Mouse (Mus musculus): ENCODE data around the gene Atp2b1. TPM values are rescaled to one million over a fixed set of nuclear protein-coding genes. Genes with fewer than 3 reads are reported as not detected.

The Atp2b1 gene
- polyA plus RNA-seq, 1 experiment from 2014 or later = 132 TPM

DNA sequence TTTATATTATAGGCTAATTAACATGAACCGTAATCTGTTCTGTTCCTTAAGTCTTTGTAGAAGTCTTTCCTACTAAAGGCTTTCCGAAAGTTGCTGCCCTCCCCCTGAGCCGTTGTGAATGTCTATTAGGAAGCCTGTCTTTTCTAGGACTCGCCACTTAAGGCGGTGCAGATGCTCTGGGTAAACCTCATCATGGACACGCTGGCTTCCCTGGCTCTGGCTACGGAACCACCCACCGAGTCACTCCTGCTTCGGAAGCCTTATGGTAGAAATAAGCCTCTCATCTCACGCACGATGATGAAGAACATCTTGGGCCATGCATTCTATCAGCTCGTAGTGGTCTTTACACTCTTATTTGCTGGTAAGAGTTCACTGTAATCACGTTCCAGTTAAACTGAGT, 100.5 kb downstream of the Atp2b1 start:
- no peak for DNase-seq (ENCODE audit: low spot score)

DNA sequence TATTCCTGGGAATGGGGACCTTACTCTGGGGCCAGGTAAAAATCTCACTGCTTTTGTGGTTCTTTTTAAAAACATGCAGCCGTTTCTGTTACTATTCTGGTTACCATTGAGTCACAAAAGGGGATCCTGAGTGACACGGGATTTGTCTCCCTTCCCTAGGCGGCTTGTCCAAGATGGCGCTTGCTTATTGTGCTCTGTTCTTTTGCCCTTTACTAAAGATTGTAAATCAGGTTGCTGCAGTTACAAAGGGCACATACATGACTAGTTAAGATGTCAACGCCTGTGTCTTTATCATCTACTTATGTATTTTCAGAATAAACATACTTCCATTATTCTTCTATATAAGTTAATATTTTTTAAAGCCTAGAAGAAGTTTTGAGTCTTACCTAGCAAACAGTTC, 102.8 kb downstream of the Atp2b1 start:
- 89% methylated on average over 5 of the region's 5 CpGs for WGBS
- ATAC-seq (ENCODE audit: insufficient read depth, low FRiP score, low TSS enrichment) (no peak), DNase-seq (ENCODE audit: low spot score) (no peak)
- Histone ChIP-seq H3K27me3 (ENCODE audit: control insufficient read depth, insufficient read depth, low read length) (no peaks in the 10 kb centered on the region), H3K27ac (ENCODE audit: low read depth, low read length) (no peak overlapping the region), H3K4me3 (ENCODE audit: low read depth, low read length) (no peak overlapping the region), H3K9me3 (ENCODE audit: control insufficient read depth, low read length) (no peaks in the 10 kb centered on the region), H3K9ac (ENCODE audit: low read length) (no peak overlapping the region), H3K4me2 (ENCODE audit: low read depth) (no peak overlapping the region), H3K4me1 (ENCODE audit: control insufficient read depth, insufficient read depth, low read length) (no peaks in the 10 kb centered on the region), H3K36me3 (ENCODE audit: control insufficient read depth, insufficient read depth, low read length) (peaks cover 3% of the 10 kb centered on the region; the same call in 1 of the 2 replicates)

More for the DNA sequence above, 100.5 kb downstream of the Atp2b1 start:
- Histone ChIP-seq H3K27me3 (ENCODE audit: control insufficient read depth, insufficient read depth, low read length) (no peaks in the 10 kb centered on the region), H3K9ac (ENCODE audit: low read length) (no peak overlapping the region), H3K4me1 (ENCODE audit: control insufficient read depth, insufficient read depth, low read length) (no peaks in the 10 kb centered on the region), H3K9me3 (ENCODE audit: control insufficient read depth, low read length) (no peaks in the 10 kb centered on the region), H3K27ac (ENCODE audit: low read depth, low read length) (no peak overlapping the region), H3K4me3 (ENCODE audit: low read depth, low read length) (no peak overlapping the region), H3K36me3 (ENCODE audit: control insufficient read depth, insufficient read depth, low read length) (peaks cover 3% of the 10 kb centered on the region; the same call in 1 of the 2 replicates), H3K4me2 (ENCODE audit: low read depth) (no peak overlapping the region)
- 95% methylated on average over 13 of the region's 13 CpGs for WGBS
- no peak for ATAC-seq (ENCODE audit: insufficient read depth, low FRiP score, low TSS enrichment)

GRCm38 (mm10) chr10:99027462-99027861, 113.3 kb downstream of the Atp2b1 start:
- H3K27me3 ChIP-seq (ENCODE audit: control insufficient read depth, insufficient read depth, low read length) = no peaks in the 10 kb centered on the region
- DNase-seq (ENCODE audit: low spot score) (no peak), ATAC-seq (ENCODE audit: insufficient read depth, low FRiP score, low TSS enrichment) (no peak)
- 92% methylated on average over 5 of the region's 5 CpGs for WGBS
- no peaks in the 10 kb centered on the region; the same call in 1 of the 2 replicates for H3K36me3 ChIP-seq (ENCODE audit: control insufficient read depth, insufficient read depth, low read length)
- no peak overlapping the region for H3K9ac ChIP-seq (ENCODE audit: low read length)
- H3K4me3 ChIP-seq (ENCODE audit: low read depth, low read length) = no peak overlapping the region
- H3K4me2 ChIP-seq (ENCODE audit: low read depth) = no peak overlapping the region
- no peaks in the 10 kb centered on the region for H3K4me1 ChIP-seq (ENCODE audit: control insufficient read depth, insufficient read depth, low read length)
- H3K27ac ChIP-seq (ENCODE audit: low read depth, low read length) = no peak overlapping the region
- no peaks in the 10 kb centered on the region for H3K9me3 ChIP-seq (ENCODE audit: control insufficient read depth, low read length)

DNA sequence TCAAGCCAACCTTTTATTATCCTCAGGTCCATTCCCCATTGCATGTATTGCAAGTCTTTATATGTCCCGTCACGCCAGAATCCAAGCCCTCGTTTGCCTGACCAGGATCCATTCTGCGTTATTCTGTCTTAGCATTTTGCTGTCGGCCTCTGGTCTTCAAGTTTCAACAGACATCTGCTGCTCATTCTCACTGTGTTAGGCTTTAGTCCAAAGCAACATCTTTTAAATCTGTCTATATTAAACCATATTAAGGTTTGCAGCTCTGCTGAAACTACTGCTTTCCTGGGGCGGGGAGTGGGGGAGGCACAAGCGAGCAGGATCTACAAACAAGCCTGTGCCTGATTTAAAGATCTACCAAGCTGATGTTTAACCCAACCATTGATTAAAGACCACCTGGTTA, 115.6 kb downstream of the Atp2b1 start:
- no peaks in the 10 kb centered on the region for H3K9me3 ChIP-seq (ENCODE audit: control insufficient read depth, low read length)
- ATAC-seq (ENCODE audit: insufficient read depth, low FRiP score, low TSS enrichment) (no peak), DNase-seq (ENCODE audit: low spot score) (no peak)
- H3K4me2 ChIP-seq (ENCODE audit: low read depth) = no peak overlapping the region
- WGBS = 88% methylated on average over 7 of the region's 7 CpGs
- H3K4me1 ChIP-seq (ENCODE audit: control insufficient read depth, insufficient read depth, low read length) = no peaks in the 10 kb centered on the region
- H3K9ac ChIP-seq (ENCODE audit: low read length) = no peak overlapping the region
- H3K4me3 ChIP-seq (ENCODE audit: low read depth, low read length) = no peak overlapping the region
- no peak overlapping the region for H3K27ac ChIP-seq (ENCODE audit: low read depth, low read length)
- no peaks in the 10 kb centered on the region for H3K27me3 ChIP-seq (ENCODE audit: control insufficient read depth, insufficient read depth, low read length)
- no peaks in the 10 kb centered on the region; the same call in 1 of the 2 replicates for H3K36me3 ChIP-seq (ENCODE audit: control insufficient read depth, insufficient read depth, low read length)

GRCm38 (mm10) chr10:99033830-99034828, 119.9 kb downstream of the Atp2b1 start:
- no peak overlapping the region for H3K9ac ChIP-seq (ENCODE audit: low read length)
- DNase-seq (ENCODE audit: low spot score) = no peak
- no peaks in the 10 kb centered on the region for H3K4me1 ChIP-seq (ENCODE audit: control insufficient read depth, insufficient read depth, low read length)
- H3K36me3 ChIP-seq (ENCODE audit: control insufficient read depth, insufficient read depth, low read length) = no peaks in the 10 kb centered on the region
- no peak overlapping the region for H3K4me3 ChIP-seq (ENCODE audit: low read depth, low read length)
- no peak overlapping the region for H3K27ac ChIP-seq (ENCODE audit: low read depth, low read length)
- no peak overlapping the region for H3K4me2 ChIP-seq (ENCODE audit: low read depth)
- ATAC-seq (ENCODE audit: insufficient read depth, low FRiP score, low TSS enrichment) = no peak
- no peaks in the 10 kb centered on the region for H3K9me3 ChIP-seq (ENCODE audit: control insufficient read depth, low read length)
- no peaks in the 10 kb centered on the region for H3K27me3 ChIP-seq (ENCODE audit: control insufficient read depth, insufficient read depth, low read length)
- 93% methylated on average over 15 of the region's 15 CpGs for WGBS

GRCm38 (mm10) chr10:99037185-99038065, 123.2 kb downstream of the Atp2b1 start:
- no peak for ATAC-seq (ENCODE audit: insufficient read depth, low FRiP score, low TSS enrichment)
- no peaks in the 10 kb centered on the region for H3K4me1 ChIP-seq (ENCODE audit: control insufficient read depth, insufficient read depth, low read length)
- no peak overlapping the region for H3K27ac ChIP-seq (ENCODE audit: low read depth, low read length)
- no peak overlapping the region for H3K4me2 ChIP-seq (ENCODE audit: low read depth)
- H3K9me3 ChIP-seq (ENCODE audit: control insufficient read depth, low read length) = no peaks in the 10 kb centered on the region
- H3K27me3 ChIP-seq (ENCODE audit: control insufficient read depth, insufficient read depth, low read length) = no peaks in the 10 kb centered on the region
- WGBS = 90% methylated on average over 21 of the region's 21 CpGs
- no peak overlapping the region for H3K9ac ChIP-seq (ENCODE audit: low read length)
- no peak for DNase-seq (ENCODE audit: low spot score)
- H3K4me3 ChIP-seq (ENCODE audit: low read depth, low read length) = no peak overlapping the region
- H3K36me3 ChIP-seq (ENCODE audit: control insufficient read depth, insufficient read depth, low read length) = no peaks in the 10 kb centered on the region

DNA sequence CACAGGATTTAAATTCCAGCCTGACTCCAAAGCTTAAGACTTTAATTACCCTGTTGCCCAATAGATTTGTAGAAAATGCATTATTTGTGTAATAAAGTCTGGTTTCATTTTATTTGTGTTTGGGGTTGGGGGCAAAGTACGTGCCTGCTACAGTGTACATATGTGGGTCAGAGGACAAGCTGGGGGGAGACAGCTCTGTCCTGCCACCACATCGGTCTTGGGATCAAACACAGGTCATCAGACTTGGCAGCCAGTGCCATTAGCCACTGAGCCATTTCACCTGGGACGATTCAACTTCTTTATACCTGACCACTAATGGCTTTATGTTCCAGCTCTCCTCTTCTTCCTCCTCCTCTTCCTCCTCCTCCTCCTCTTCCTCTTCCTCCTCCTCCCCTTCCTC, 124.7 kb downstream of the Atp2b1 start:
- no peaks in the 10 kb centered on the region for H3K9me3 ChIP-seq (ENCODE audit: control insufficient read depth, low read length)
- no peak overlapping the region for H3K9ac ChIP-seq (ENCODE audit: low read length)
- H3K4me3 ChIP-seq (ENCODE audit: low read depth, low read length) = no peak overlapping the region
- no peak for DNase-seq (ENCODE audit: low spot score)
- H3K27me3 ChIP-seq (ENCODE audit: control insufficient read depth, insufficient read depth, low read length) = no peaks in the 10 kb centered on the region
- ATAC-seq (ENCODE audit: insufficient read depth, low FRiP score, low TSS enrichment) = no peak
- no peaks in the 10 kb centered on the region for H3K4me1 ChIP-seq (ENCODE audit: control insufficient read depth, insufficient read depth, low read length)
- no peaks in the 10 kb centered on the region for H3K36me3 ChIP-seq (ENCODE audit: control insufficient read depth, insufficient read depth, low read length)
- H3K27ac ChIP-seq (ENCODE audit: low read depth, low read length) = no peak overlapping the region
- H3K4me2 ChIP-seq (ENCODE audit: low read depth) = no peak overlapping the region
- 90% methylated on average over 3 of the region's 3 CpGs for WGBS

- no peak overlapping the region for H3K4me3 ChIP-seq (ENCODE audit: low read depth, low read length)
- no peaks in the 10 kb centered on the region for H3K36me3 ChIP-seq (ENCODE audit: control insufficient read depth, insufficient read depth, low read length)
- H3K4me1 ChIP-seq (ENCODE audit: control insufficient read depth, insufficient read depth, low read length) = no peaks in the 10 kb centered on the region
- ATAC-seq (ENCODE audit: insufficient read depth, low FRiP score, low TSS enrichment) (no peak), DNase-seq (ENCODE audit: low spot score) (no peak)
- WGBS = 92% methylated on average over 5 of the region's 5 CpGs
- no peaks in the 10 kb centered on the region for H3K9me3 ChIP-seq (ENCODE audit: control insufficient read depth, low read length)
- H3K4me2 ChIP-seq (ENCODE audit: low read depth) = no peak overlapping the region
- H3K27me3 ChIP-seq (ENCODE audit: control insufficient read depth, insufficient read depth, low read length) = no peaks in the 10 kb centered on the region
- no peak overlapping the region for H3K27ac ChIP-seq (ENCODE audit: low read depth, low read length)
- no peak overlapping the region for H3K9ac ChIP-seq (ENCODE audit: low read length)
Measured at GRCm38 (mm10) chr10:99040171-99040570, 126.0 kb downstream of the Atp2b1 start.

Measured in neural tube, embryonic 11.5 days (tissue).